In the genomic region with DNA sequence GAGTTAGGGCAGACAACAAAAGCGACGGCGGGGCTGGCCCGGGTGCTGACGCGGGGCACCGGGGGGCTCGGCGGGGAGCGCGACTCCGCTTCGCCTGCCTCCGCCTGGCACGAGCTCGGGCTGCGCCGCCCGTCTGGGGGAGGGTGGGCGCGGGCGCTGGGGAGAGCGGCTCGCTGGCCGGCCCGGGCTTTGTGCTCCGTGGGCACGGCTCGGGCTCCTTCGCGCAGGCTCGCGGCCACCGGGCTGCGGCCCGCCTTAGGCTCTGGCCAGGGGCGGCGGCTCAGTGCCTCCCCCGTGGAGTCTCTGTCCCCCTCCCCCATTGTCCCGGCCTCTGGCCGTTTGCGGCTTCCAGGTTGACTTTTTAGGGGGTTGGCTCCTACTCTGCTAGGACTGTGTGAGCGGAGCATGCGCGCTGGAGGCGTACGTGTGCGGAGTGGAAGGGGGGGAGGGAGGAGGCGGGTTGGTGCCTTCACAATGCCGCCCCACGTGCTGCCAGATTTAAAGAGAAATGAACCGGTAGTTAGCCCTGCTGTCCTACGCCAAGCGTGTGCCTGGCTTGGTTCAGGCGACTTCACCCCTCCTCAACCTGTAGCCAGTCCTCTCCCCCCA, we compare ENCODE assay signal across 8 mouse cellular contexts. TPM values are rescaled to one million over a fixed set of nuclear protein-coding genes. Genes with fewer than 3 reads are reported as not detected.
DNase-seq lines count a peak whose midpoint lies in the region; ATAC-seq lines count a peak whose summit lies in the region.

No protein-coding gene starts in this region.

- DNase-seq in c-Kit-negative CD71-positive TER-119-positive erythroid progenitor cells, embryonic 14.5 days (ENCODE audit: low read depth, low spot score) = peak; percentile 77
- DNase-seq in fibroblast of lung, adult 2 months (ENCODE audit: low read depth) = peak; percentile 85
- DNase-seq in kidney, postnatal 14 days = peak; percentile 96
- peak; percentile 85 for DNase-seq in liver, embryonic 13.5 days
- DNase-seq in neural tube, embryonic 10.5 days (ENCODE audit: extremely low spot score, low spot score) = peak; percentile 93

- peak; percentile 73 for ATAC-seq in CD4-positive, CD25-positive, alpha-beta regulatory T cell, adult 4 months
- peak; percentile 87 for ATAC-seq in heart, embryonic 14.5 days (ENCODE audit: insufficient number of reproducible peaks, insufficient read depth, low FRiP score, low read depth)
- peak; percentile 79 for ATAC-seq in liver, embryonic 13.5 days (ENCODE audit: low read depth)
- ATAC-seq in stomach, embryonic 16.5 days (ENCODE audit: insufficient read depth, low FRiP score) = peak; percentile 90

- H3K4me3 ChIP-seq in heart, embryonic 14.5 days (ENCODE audit: control insufficient read depth in 1 of 2, insufficient read depth in 1 of 2, low read depth in 1 of 2, low read length in 2 of 2) = peak overlapping the region; percentile 92 to 97
- peak overlapping the region; percentile 94 for H3K4me3 ChIP-seq in liver, embryonic 13.5 days (replicated peaks)
- peak overlapping the region; percentile 70 for H3K4me3 ChIP-seq in stomach, embryonic 16.5 days (replicated peaks; ENCODE audit: low read length)

- no peaks in the 10 kb centered on the region for H3K27me3 ChIP-seq in heart, embryonic 14.5 days (ENCODE audit: control insufficient read depth, insufficient read depth, low read length)
- H3K27me3 ChIP-seq in liver, embryonic 13.5 days = no peaks in the 10 kb centered on the region
- H3K27me3 ChIP-seq in stomach, embryonic 16.5 days (ENCODE audit: control insufficient read depth, insufficient read depth, low read length) = no peaks in the 10 kb centered on the region

- no peaks in the 10 kb centered on the region for H3K9me3 ChIP-seq in heart, embryonic 14.5 days (ENCODE audit: control insufficient read depth, low read length)
- H3K9me3 ChIP-seq in liver, embryonic 13.5 days (replicated peaks) = no peaks in the 10 kb centered on the region
- H3K9me3 ChIP-seq in stomach, embryonic 16.5 days (replicated peaks; ENCODE audit: control insufficient read depth, low read length) = no peaks in the 10 kb centered on the region

- WGBS in heart, embryonic 14.5 days = 0% methylated on average over 45 of the region's 55 CpGs
- under 1% methylated on average over 48 of the region's 55 CpGs for WGBS in liver, embryonic 13.5 days (ENCODE audit: insufficient replicate concordance)
- under 1% methylated on average over 48 of the region's 55 CpGs for WGBS in stomach, embryonic 16.5 days

- H3K4me2 ChIP-seq in heart, embryonic 14.5 days (ENCODE audit: low read length) = peak overlapping the region; percentile 73
- H3K4me2 ChIP-seq in liver, embryonic 13.5 days = peak overlapping the region; percentile 94
- H3K4me2 ChIP-seq in stomach, embryonic 16.5 days (ENCODE audit: low read depth, low read length) = peak overlapping the region; percentile 82

- H3K4me1 ChIP-seq in heart, embryonic 14.5 days (ENCODE audit: control insufficient read depth in 2 of 2, insufficient read depth in 2 of 2, low read length in 2 of 2) = peaks cover 0 to 18% of the 10 kb centered on the region in 2 experiments; a peak in 3 of 4 replicates
- peaks cover 22% of the 10 kb centered on the region for H3K4me1 ChIP-seq in liver, embryonic 13.5 days (replicated peaks)
- peaks cover 12% of the 10 kb centered on the region for H3K4me1 ChIP-seq in stomach, embryonic 16.5 days (ENCODE audit: control insufficient read depth, insufficient read depth, low read length)

- H3K36me3 ChIP-seq in heart, embryonic 14.5 days (ENCODE audit: control insufficient read depth, insufficient read depth, low read length) = no peaks in the 10 kb centered on the region
- no peaks in the 10 kb centered on the region for H3K36me3 ChIP-seq in liver, embryonic 13.5 days
- H3K36me3 ChIP-seq in stomach, embryonic 16.5 days (ENCODE audit: control insufficient read depth, insufficient read depth, low read length) = no peaks in the 10 kb centered on the region

- peak overlapping the region; percentile 98 to 99 for H3K27ac ChIP-seq in heart, embryonic 14.5 days (replicated peaks in 1 of 2; ENCODE audit: control insufficient read depth in 1 of 2, insufficient read depth in 1 of 2, low read depth in 2 of 2, low read length in 2 of 2)
- H3K27ac ChIP-seq in liver, embryonic 13.5 days = peak overlapping the region; percentile 98
- peak overlapping the region; percentile 99 for H3K27ac ChIP-seq in stomach, embryonic 16.5 days (ENCODE audit: low read length)

- peak overlapping the region; percentile 98 for H3K9ac ChIP-seq in heart, embryonic 14.5 days (ENCODE audit: low read length)
- peak overlapping the region; percentile 97 for H3K9ac ChIP-seq in liver, embryonic 13.5 days
- peak overlapping the region; percentile 88 for H3K9ac ChIP-seq in stomach, embryonic 16.5 days (ENCODE audit: low read length)

RNA-seq across cellular contexts. Expression of gene Ube2g1, which starts 1.1 kb away (rescaled TPM):
- polyA plus RNA-seq in CD4-positive, CD25-positive, alpha-beta regulatory T cell, adult 4 months (2017; shearing (Covaris generic)) = 10 to 100 TPM; 39.8 to 44.8 TPM
- 60.2 and 65.4 TPM in 2 replicates for polyA plus RNA-seq in heart, embryonic 14.5 days (2014; fragmentation: Nextera tagmentation; extraction: Ambion mirVana)
- polyA plus RNA-seq in liver, embryonic 13.5 days (2015; fragmentation: Nextera tagmentation; extraction: Ambion mirVana) = 24.8 and 33.3 TPM in 2 replicates
- polyA plus RNA-seq in stomach, embryonic 16.5 days (2015; fragmentation: Nextera tagmentation; extraction: Ambion mirVana) = 57.5 and 62.7 TPM in 2 replicates

RNA-seq across cellular contexts. Expression of gene Spns3, which starts 57.9 kb away (rescaled TPM):
- 1 to 10 TPM in 1 of 2 experiments, under 1 TPM in 1; 0.86 to 1.6 TPM for polyA plus RNA-seq in CD4-positive, CD25-positive, alpha-beta regulatory T cell, adult 4 months (2017; shearing (Covaris generic))
- 0.09 TPM in 1 of 2 replicates, not detected in the other for polyA plus RNA-seq in heart, embryonic 14.5 days (2014; fragmentation: Nextera tagmentation; extraction: Ambion mirVana)
- 1.5 and 2.0 TPM in 2 replicates for polyA plus RNA-seq in liver, embryonic 13.5 days (2015; fragmentation: Nextera tagmentation; extraction: Ambion mirVana)
- polyA plus RNA-seq in stomach, embryonic 16.5 days (2015; fragmentation: Nextera tagmentation; extraction: Ambion mirVana) = 1.3 and 1.6 TPM in 2 replicates

Comparison
In these comparisons a context has a peak if more than half of its experiments do, and no peak if none do; other contexts are left out.
1. Peak in every context shown above with its lines: DNase-seq, ATAC-seq, H3K4me3 ChIP-seq and H3K27ac ChIP-seq.